Mouse (Mus musculus): Measurements from ENCODE around the gene Tuft1.
"Not testable (repeated sequence)": the region's sequence is repeated elsewhere in the genome, so short reads cannot be mapped to it uniquely, and the experiment has no call there.

- TF ChIP-seq MAFK (IDR thresholded peaks at IDR 0.05; ENCODE audit: insufficient replicate concordance, low read length); CTCF (conservative IDR thresholded peaks at IDR 0.05 in 1 of 2, IDR thresholded peaks at IDR 0.05 in 1 of 2; ENCODE audit: low read depth in 2 of 2, low read length in 2 of 2); POLR2A (IDR thresholded peaks at IDR 0.05; ENCODE audit: low read depth, low read length); ETS1 (conservative IDR thresholded peaks at IDR 0.05; ENCODE audit: low read depth, low read length); EP300 (IDR thresholded peaks at IDR 0.05; ENCODE audit: low read length); CHD1 (IDR thresholded peaks at IDR 0.05; ENCODE audit: low read depth, low read length): not testable (repeated sequence)
These were observed 2.2 kb upstream of the Tuft1 start for GRCm38 (mm10) chr3:94660841-94661240.
